Mouse (Mus musculus) E14TG2a.4 (cell line): ENCODE results near the gene Zfp14.

ENCODE experiments used
- CTCF ChIP-seq: conservative IDR thresholded peaks from 2 replicates; pipeline ENCODE4 v1.5.1; 2014; ENCODE audit warnings: low read length
- NANOG ChIP-seq: IDR thresholded peaks from 2 replicates; pipeline ENCODE4 v1.6.1; 2014; ENCODE audit warnings: borderline replicate concordance, low read length, mixed read lengths

DNA sequence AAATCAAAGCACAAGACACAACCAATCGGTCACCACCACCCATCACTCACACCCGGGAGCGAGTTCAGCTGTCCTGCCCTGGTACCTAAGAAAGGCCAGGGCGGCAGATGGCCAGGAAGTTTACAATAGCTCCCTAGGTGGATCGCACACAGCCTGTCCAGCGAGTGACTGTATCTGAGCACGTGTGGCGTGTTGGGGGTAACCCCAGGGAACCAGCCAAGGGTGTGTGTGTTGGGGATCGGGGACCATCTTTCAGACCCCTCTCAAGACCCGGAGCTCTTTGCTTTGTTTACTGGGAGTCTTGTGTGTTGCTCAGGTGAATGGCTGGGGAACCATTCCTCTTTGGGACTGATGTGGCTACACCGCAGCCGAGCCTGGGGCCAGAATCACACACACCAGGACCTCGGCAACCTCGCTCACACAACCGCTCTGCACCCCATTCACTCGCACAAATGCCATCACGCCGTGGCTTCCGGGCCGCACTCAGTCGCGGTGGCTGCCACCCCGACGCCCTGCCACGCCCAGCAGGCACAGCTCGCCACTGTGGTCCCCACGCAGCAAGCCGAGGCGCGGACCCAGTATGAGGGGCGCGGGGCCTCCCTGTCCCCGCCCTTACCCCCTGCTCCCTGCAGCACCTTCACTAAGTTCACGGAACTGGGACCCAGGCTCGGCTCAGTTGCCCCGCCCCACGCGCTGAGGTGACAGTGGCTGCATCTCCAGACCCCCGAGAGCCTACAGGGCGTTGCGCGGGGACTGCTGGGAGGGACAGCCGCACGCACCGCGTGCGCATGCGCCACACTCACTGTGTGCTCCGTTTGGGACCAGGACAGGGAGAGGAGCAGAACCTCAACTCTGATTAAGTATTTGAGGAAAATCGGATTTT, 21.2 kb upstream of the Zfp14 start, which contains the start of gene Zfp82:
- TF ChIP-seq CTCF, result no peak
- no peak for TF ChIP-seq NANOG
